ENCODE assay signal across 8 mouse cellular contexts in genomic region chr10:95563851-95564845, GRCm38 (mm10). TPM values are rescaled to one million over a fixed set of nuclear protein-coding genes. Genes with fewer than 3 reads are reported as not detected.
A peak's percentile ranks its signal among the peaks of the same experiment; 100 is the strongest.
DNase-seq lines count a peak whose midpoint lies in the region; ATAC-seq and TF ChIP-seq lines count a peak whose summit lies in the region.

Gene Nudt4 (minus strand): TSS chr10:95564146.

- intact Hi-C loops in heart, postnatal 36 days (cut with DNase I), result loop anchor here (2.0 to 5.0 kb wide), 2 partner anchors 207 to 1053 kb away; partner anchors contain the start of gene Btg1

- peaks cover 16% of the 10 kb centered on the region for H3K36me3 ChIP-seq in G1E (replicated peaks)
- H3K36me3 ChIP-seq in forebrain, embryonic 16.5 days (ENCODE audit: control insufficient read depth, insufficient read depth), result no peaks in the 10 kb centered on the region
- H3K36me3 ChIP-seq in lung, embryonic 16.5 days (ENCODE audit: control insufficient read depth, insufficient read depth, low read length), result no peaks in the 10 kb centered on the region

- 2% methylated on average over 76 of the region's 97 CpGs for WGBS in forebrain, embryonic 16.5 days
- WGBS in lung, embryonic 16.5 days, result 4% methylated on average over 16 of the region's 97 CpGs

- ATAC-seq in G1E (ENCODE audit: extremely low read depth, insufficient number of reproducible peaks, low FRiP score, poor library complexity, severe bottlenecking), result peak; percentile 55
- ATAC-seq in forebrain, embryonic 16.5 days, result peak; percentile 94
- peak; percentile 94 for ATAC-seq in lung, embryonic 16.5 days (ENCODE audit: low read depth)

- H3K9me3 ChIP-seq in G1E (replicated peaks), result no peaks in the 10 kb centered on the region
- no peaks in the 10 kb centered on the region for H3K9me3 ChIP-seq in forebrain, embryonic 16.5 days (ENCODE audit: control insufficient read depth, low read length)
- no peaks in the 10 kb centered on the region for H3K9me3 ChIP-seq in lung, embryonic 16.5 days (ENCODE audit: control insufficient read depth, low read length)

- peak; percentile 70 for DNase-seq in G1E (ENCODE audit: low spot score)
- peak; percentile 85 for DNase-seq in cerebellum, adult 11-12 months
- DNase-seq in heart, postnatal 36 days, result peak; percentile 88 to 89
- peak; percentile 46 to 70 for DNase-seq in layer of hippocampus, adult 8-10 months (ENCODE audit: low spot score in 2 of 2)
- peak; percentile 72 for DNase-seq in ovary, postnatal 14 days (ENCODE audit: low spot score)
- DNase-seq in thymus, postnatal 14 days, result peak; percentile 92

- no peak for TF ChIP-seq CTCF in G1E (IDR thresholded peaks at IDR 0.05; ENCODE audit: low read depth, low read length)

- H3K9ac ChIP-seq in forebrain, embryonic 16.5 days (replicated peaks; ENCODE audit: low read depth, low read length), result peak within 1 kb of the TSS; percentile 90
- H3K9ac ChIP-seq in lung, embryonic 16.5 days (ENCODE audit: low read length), result peak within 1 kb of the TSS; percentile 94

- peak within 1 kb of the TSS; percentile 83 for H3K4me3 ChIP-seq in G1E (ENCODE audit: low read depth, low read length)
- peak within 1 kb of the TSS; percentile 98 for H3K4me3 ChIP-seq in forebrain, embryonic 16.5 days (replicated peaks; ENCODE audit: low read length)
- H3K4me3 ChIP-seq in lung, embryonic 16.5 days (ENCODE audit: low read length), result peak within 1 kb of the TSS; percentile 89

- no peaks in the 10 kb centered on the region for H3K27me3 ChIP-seq in G1E (ENCODE audit: insufficient read depth, low read length)
- no peaks in the 10 kb centered on the region for H3K27me3 ChIP-seq in forebrain, embryonic 16.5 days (replicated peaks; ENCODE audit: control insufficient read depth, insufficient read depth, low read length)
- H3K27me3 ChIP-seq in lung, embryonic 16.5 days (ENCODE audit: control insufficient read depth, insufficient read depth, low read depth, low read length), result no peaks in the 10 kb centered on the region

- H3K4me1 ChIP-seq in G1E (ENCODE audit: insufficient read depth, low read depth, low read length), result peaks cover 51% of the 10 kb centered on the region
- H3K4me1 ChIP-seq in forebrain, embryonic 16.5 days (replicated peaks; ENCODE audit: control insufficient read depth, insufficient read depth, low read length), result peaks cover 29% of the 10 kb centered on the region
- peaks cover 33% of the 10 kb centered on the region for H3K4me1 ChIP-seq in lung, embryonic 16.5 days (replicated peaks; ENCODE audit: control insufficient read depth, insufficient read depth, low read length)

- peak within 1 kb of the TSS; percentile 64 for H3K4me2 ChIP-seq in forebrain, embryonic 16.5 days (ENCODE audit: low read length)
- H3K4me2 ChIP-seq in lung, embryonic 16.5 days (ENCODE audit: low read depth, low read length), result peak within 1 kb of the TSS; percentile 70

- H3K27ac ChIP-seq in forebrain, embryonic 16.5 days (ENCODE audit: low read length), result peak within 1 kb of the TSS; percentile 87
- H3K27ac ChIP-seq in lung, embryonic 16.5 days (ENCODE audit: low read length), result peak within 1 kb of the TSS; percentile 81

RNA-seq across cellular contexts. Expression of gene Nudt4, which starts in this region (rescaled TPM):
- 32.8 and 53.5 TPM in 2 replicates for total RNA-seq in G1E (2014; fragmentation: Nextera tagmentation)
- total RNA-seq in G1E (2017), result 38.6 and 42.9 TPM in 2 replicates
- 13.9 and 17.6 TPM in 2 replicates for polyA plus RNA-seq in G1E (2012)
- polyA plus RNA-seq in forebrain, embryonic 16.5 days (2015; fragmentation: Nextera tagmentation; extraction: Ambion mirVana), result 69.0 and 84.0 TPM in 2 replicates
- 100 to 1,000 TPM; 245 to 277 TPM for total RNA-seq in heart, postnatal 36 days (2021)
- total RNA-seq in layer of hippocampus, adult 8-10 months (2022), result 10 to 100 TPM; 72.5 to 74.3 (median 73.6) TPM
- 55.1 and 59.3 TPM in 2 replicates for polyA plus RNA-seq in lung, embryonic 16.5 days (2015; fragmentation: Nextera tagmentation; extraction: Ambion mirVana)

Comparison
In these comparisons a context has a peak if more than half of its experiments do, and no peak if none do; other contexts are left out.
1. Peak in every context shown above with its lines: DNase-seq, ATAC-seq, H3K4me3 ChIP-seq and H3K27ac ChIP-seq.